Mouse (Mus musculus) olfactory bulb, adult 2 months (tissue): ENCODE results near the gene Grm6. TPM values are rescaled to one million over a fixed set of nuclear protein-coding genes. Genes with fewer than 3 reads are reported as not detected.
A peak's percentile ranks its signal among the peaks of the same experiment; 100 is the strongest.

Experiments
- H3K27ac ChIP-seq: fragments of 200-500 bp; 2 replicates; pipeline ENCODE4 v1.5.1; 2012; ENCODE audit warnings: low read depth, low read length; ENCODE audit not compliant: insufficient read depth
- H3K4me1 ChIP-seq: fragments of 200-500 bp; 2 replicates; pipeline ENCODE4 v1.6.1; 2012; ENCODE audit warnings: low read length; ENCODE audit not compliant: control insufficient read depth, insufficient read depth
- H3K4me3 ChIP-seq: fragments of 200-500 bp; 2 replicates; pipeline ENCODE4 v1.5.1; 2012; ENCODE audit warnings: mild to moderate bottlenecking, low read depth, low read length, moderate library complexity; ENCODE audit not compliant: insufficient read depth
- CTCF ChIP-seq: fragments of 200-500 bp; IDR thresholded peaks from 2 replicates; pipeline ENCODE4 v1.5.1; 2012; ENCODE audit warnings: low read depth, mild to moderate bottlenecking, low read length, moderate library complexity; ENCODE audit not compliant: insufficient read depth
- POLR2A ChIP-seq: fragments of 200-500 bp; IDR thresholded peaks from 2 replicates; pipeline ENCODE4 v1.6.1; 2012; ENCODE audit warnings: mild to moderate bottlenecking, low read depth, low read length, moderate library complexity; ENCODE audit not compliant: insufficient read depth
- WGBS: fragments of 180-500 bp; shearing (Covaris S2); methylation state at CpG from one replicate; pipeline ENCODE4 v1.1.7; 2018; 5-methylcytosine and 5-hydroxymethylcytosine counted together
- polyA plus RNA-seq: library from polyadenylated mRNA; stranded (reverse); fragments of >200 nt; gene quantifications from 2 replicates; pipeline ENCODE4 v1.2.4, GENCODE M21; 2012; ENCODE audit warnings: low replicate concordance; ENCODE audit not compliant: missing spikeins, insufficient read depth, insufficient read length

The Grm6 gene
- polyA plus RNA-seq, 1 experiment: not detected

- TF ChIP-seq POLR2A (no peak), CTCF (no peak)
- WGBS: 54% methylated on average over 3 of the region's 3 CpGs
- H3K27ac ChIP-seq: no peak overlapping the region
- H3K4me1 ChIP-seq: peaks cover 11% of the 10 kb centered on the region
- H3K4me3 ChIP-seq: no peak overlapping the region
These were observed 1.9 kb upstream of the Grm6 start for GRCm38 (mm10) chr11:50848520-50849137.

DNA sequence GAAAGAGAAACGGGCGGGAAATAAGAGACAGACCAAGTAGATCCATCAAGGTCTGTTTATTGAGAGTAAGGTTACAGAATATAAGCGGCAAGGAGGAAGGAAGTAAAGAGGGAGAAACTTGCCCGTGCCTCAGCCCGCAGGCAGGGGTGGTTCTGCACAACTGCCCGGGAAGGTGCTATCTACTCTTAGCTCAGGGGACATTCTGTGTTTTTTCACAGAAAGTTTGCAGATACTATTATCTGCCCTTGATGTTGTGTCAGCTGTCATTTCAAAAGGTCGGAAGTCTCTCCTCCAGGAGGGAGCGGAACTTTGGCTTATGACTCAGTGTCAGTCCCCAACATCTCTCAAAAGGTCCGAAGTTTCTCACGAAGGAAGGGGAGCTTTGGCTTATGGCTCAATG lies 1.2 kb upstream of the Grm6 start:
- Histone ChIP-seq H3K4me3 (no peak overlapping the region), H3K4me1 (peaks cover 11% of the 10 kb centered on the region), H3K27ac (no peak overlapping the region)
- TF ChIP-seq POLR2A (no peak), CTCF (no peak)
- 13% methylated on average over 10 of the region's 10 CpGs for WGBS

- under 1% methylated on average over 72 of the region's 72 CpGs for WGBS
- Histone ChIP-seq H3K4me1 (peaks cover 11% of the 10 kb centered on the region), H3K4me3 (peak overlapping the region; percentile 43), H3K27ac (no peak overlapping the region)
- TF ChIP-seq POLR2A: no peak
- TF ChIP-seq CTCF: no peak
These were observed 610 bp downstream of the Grm6 start for GRCm38 (mm10) chr11:50850989-50851601.

- no peak for TF ChIP-seq POLR2A
- no peak for TF ChIP-seq CTCF
- Histone ChIP-seq H3K27ac (no peak overlapping the region), H3K4me3 (no peak overlapping the region), H3K4me1 (no peaks in the 10 kb centered on the region)
- WGBS: 95% methylated on average over 3 of the region's 3 CpGs
These were observed 28.2 kb downstream of the Grm6 start for GRCm38 (mm10) chr11:50878641-50879040.

GRCm38 (mm10) chr11:50883756-50884155 lies 33.3 kb downstream of the Grm6 start:
- Histone ChIP-seq H3K4me1 (peaks cover 9% of the 10 kb centered on the region), H3K27ac (no peak overlapping the region), H3K4me3 (no peak overlapping the region)
- TF ChIP-seq POLR2A (no peak), CTCF (no peak)
- WGBS: 79% methylated on average over 3 of the region's 3 CpGs

DNA sequence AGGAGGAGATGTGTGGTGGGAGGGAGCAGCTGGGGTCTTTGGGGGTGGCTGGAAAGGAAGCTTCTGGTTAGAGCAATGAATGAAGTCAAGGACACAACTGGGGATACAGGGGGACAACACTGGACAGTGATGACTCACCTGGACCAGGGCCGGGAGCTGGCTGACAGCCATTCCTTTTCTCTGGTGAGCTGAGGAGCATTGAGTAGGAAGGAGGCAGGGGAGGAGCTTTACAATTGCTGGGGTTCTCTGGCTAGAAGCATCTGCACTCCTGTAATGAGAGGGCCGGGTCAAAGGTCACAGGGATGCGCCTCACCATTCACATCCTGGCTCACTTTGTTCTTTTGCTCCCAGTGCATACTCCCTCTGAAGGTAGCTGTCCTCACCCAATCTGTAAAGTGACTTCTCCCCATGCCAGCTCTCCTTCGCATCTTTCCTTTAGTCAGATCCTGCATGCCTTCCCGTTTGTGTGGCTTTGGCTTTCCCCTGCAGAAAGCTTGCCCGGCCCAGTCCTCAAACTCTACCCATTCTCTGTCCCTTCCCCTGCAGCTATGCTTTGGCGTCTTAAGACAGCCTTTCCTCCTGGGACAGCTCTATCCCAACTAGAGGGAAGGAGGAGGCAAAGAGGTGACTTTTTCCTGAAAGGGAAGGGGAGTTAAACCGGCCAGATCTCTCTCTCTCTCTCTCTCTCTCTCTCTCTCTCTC lies 35.9 kb downstream of the Grm6 start:
- 42% methylated on average over 8 of the region's 8 CpGs for WGBS

GRCm38 (mm10) chr11:50886933-50887293 lies 36.4 kb downstream of the Grm6 start:
- peak overlapping the region; percentile 71 for H3K4me3 ChIP-seq
- H3K4me1 ChIP-seq: peaks cover 9% of the 10 kb centered on the region
- H3K27ac ChIP-seq: peak overlapping the region; percentile 37
- no peak for TF ChIP-seq POLR2A
- TF ChIP-seq CTCF: no peak
- WGBS: 5% methylated on average over 10 of the region's 10 CpGs

More for the DNA sequence above, 35.9 kb downstream of the Grm6 start:
- H3K27ac ChIP-seq: no peak overlapping the region
- no peak for TF ChIP-seq CTCF
- TF ChIP-seq POLR2A: no peak
- peaks cover 9% of the 10 kb centered on the region for H3K4me1 ChIP-seq
- H3K4me3 ChIP-seq: peak overlapping the region; percentile 71

DNA sequence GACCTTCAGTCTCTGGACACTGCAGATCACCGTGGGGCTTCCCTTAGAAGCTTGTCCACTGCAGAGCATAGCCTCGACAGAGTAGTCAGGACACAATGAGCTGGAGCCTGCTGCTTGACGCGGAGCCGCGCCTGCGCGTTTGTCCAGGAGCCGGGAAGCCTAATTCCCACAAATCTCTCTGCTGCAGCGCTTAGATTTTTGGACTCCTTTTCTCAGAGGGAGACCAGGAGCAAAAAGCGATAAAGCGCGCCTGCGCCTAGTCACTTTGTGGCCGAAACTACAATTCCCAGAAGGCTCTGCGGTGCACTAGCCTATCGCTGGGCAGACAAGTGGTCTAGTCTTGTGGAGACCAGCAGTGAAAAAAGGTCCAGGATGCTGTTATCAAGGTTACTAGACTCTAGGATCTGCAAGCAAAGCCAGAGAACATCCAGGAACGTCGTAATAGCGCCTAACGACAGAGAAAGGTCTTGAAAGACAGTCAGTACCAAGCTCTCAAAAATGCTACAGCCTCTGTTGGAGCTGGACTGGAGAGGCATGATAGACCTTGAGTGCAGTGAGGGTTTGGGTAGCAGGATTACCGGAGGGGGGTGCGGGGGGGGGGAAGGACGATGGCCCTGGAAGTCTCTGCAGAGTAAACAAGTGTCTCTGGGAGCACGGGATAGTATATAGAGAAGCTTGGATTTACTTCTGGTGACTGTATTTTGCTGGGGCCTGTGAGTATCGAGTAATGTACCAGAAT lies 37.1 kb downstream of the Grm6 start, which contains the start of gene Zfp454:
TSS of gene Zfp454 (minus strand) at position 262 of the 739 bp plus-strand sequence.
- Histone ChIP-seq H3K4me1 (peaks cover 9% of the 10 kb centered on the region), H3K4me3 (peak within 1 kb of the TSS; percentile 71), H3K27ac (peak within 1 kb of the TSS; percentile 63)
- peak; percentile 55; the same call in 1 of the 2 replicates for TF ChIP-seq POLR2A
- TF ChIP-seq CTCF: no peak
- WGBS: 4% methylated on average over 26 of the region's 26 CpGs
